Mouse (Mus musculus) left cerebral cortex, adult 18-20 months (tissue): ENCODE data around the gene Gjb4. TPM values are rescaled to one million over a fixed set of nuclear protein-coding genes. Genes with fewer than 3 reads are reported as not detected.

Source experiments
- DNase-seq, 2 experiments: peaks; one replicate each; pipeline ENCODE4 v3.0.0; 2021 to 2022; ENCODE audit warnings: low spot score in 2 of 2, mixed read lengths in 1 of 2
- long read RNA-seq, 2 experiments: library from polyadenylated mRNA; stranded (forward); transcript quantifications; one replicate each; pipeline ENCODE4 v2.0.0; 2021
- total RNA-seq, 2 experiments: library from RNA; stranded (reverse); gene quantifications; 2 replicates each; pipeline ENCODE4 v1.2.3; 2021

Gjb4 gene
- not detected for total RNA-seq
- long read RNA-seq, experiment 1: 0 reads
- long read RNA-seq, experiment 2: 0 reads

GRCm38 (mm10) chr4:127353951-127354438 is at the start of gene Gjb4:
Gjb4 (minus strand) TSS chr4:127354081.
- DNase-seq: peak in 1 of 2 experiments; percentile 5

DNA sequence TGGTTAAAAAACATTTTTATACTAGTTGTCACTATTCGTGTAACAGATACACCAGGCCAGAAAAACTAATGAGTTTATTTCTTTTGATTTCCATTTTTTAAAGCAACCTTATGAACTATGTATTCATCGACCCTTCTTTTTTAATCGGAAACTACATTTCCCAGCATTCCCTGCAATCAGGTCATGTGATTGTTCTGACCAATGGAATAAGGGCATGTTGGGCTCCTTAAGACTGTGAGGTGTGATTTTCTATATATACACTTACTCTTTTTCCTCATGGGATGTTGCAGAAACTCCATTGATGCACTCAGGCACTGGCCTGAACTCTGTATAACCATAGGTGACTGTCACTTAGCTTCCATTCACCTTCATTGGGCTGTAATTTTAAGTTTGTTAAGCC is 48.7 kb upstream of the Gjb4 start:
- no peak for DNase-seq

DNA sequence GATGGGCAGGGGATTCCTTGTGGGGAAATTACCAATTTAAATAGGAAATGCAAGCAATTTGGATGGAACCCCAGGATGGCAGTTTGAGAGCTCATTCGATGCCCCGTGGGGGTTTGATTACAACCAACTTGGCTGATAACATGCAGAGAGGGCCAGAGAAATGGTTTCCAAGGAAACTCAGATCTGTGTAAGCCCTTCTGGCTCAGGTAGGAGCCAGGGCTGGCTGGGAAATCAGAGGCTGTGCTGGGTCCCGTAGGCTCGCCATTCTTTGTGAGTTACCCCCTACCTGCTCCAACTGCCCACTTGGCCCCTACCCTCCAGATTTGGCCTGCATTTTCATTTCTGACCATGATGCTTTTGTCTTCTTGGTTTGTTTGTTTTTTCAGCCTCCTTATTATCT is 48.3 kb upstream of the Gjb4 start:
- DNase-seq: no peak

GRCm38 (mm10) chr4:127400165-127401145 is 46.6 kb upstream of the Gjb4 start:
- DNase-seq: peak; percentile 6 to 15

GRCm38 (mm10) chr4:127395591-127395990 is 41.7 kb upstream of the Gjb4 start:
- no peak for DNase-seq

DNA sequence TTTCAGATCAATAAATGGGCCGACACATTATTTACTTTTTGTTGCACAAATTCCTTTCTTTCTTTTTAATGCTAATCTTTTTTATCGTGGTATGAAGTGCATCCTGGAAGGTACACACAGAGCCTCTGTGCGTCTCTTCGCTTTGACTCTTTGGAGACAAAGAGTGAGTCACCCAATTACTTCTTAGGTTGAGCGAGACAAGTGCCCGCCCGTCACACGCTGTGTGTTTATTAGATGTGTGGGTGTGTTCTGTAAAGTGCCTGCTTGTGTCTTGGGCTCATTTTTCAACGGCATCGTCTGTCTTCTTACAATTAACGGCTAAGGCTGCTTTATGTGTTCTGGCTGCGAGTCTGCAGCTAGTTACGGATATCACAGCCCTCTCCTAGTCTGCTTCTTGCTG is 35.8 kb upstream of the Gjb4 start:
- DNase-seq: no peak

DNA sequence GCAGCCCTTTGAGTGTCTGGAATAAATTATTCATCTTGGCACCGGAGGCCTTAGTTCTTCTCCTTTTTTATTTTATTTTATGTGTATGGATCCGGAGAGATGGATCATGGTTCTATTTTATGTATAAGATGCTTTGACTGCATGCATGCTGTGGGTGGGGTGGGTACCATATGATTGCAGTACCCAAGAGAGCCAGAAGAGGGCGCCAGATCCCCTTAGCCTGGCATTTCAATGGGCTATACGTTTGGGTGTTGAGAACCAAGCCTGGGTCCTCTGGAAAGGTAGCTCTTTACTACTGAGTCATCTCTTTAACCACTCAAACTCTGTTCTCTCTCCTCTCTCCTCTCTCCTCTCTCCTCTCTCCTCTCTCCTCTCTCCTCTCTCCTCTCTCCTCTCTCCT is 23.5 kb upstream of the Gjb4 start:
- no peak for DNase-seq

DNA sequence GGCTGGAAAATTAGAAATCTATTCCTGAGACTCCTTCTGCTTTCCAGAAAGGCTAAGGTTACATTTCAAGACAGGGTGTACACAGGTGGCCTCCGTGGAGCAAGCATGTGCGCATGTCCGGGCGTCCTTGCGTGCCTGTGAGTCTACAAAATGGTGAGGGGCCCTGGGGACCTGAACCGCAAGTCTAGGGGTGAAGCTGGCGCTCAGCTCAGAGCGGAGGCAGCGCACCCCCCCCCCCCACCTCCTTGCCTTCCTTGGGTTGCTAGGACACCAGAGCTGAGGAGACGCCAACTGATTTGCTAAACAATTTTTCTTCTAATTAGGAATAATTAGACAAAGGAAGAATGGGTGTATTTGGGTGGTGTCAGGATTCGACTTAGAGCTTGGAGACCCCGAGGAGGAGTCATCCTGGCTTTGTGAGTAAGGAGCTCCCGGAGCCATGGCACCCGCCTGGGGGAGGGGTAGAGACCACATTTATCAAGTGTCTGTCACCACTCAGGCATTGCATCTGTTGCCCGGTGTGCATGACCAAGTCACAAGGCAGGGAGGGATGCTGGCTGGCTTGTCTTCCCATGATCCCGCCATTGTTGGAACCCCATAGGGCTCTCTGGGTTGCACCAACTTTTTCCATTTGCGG is 21.8 kb upstream of the Gjb4 start:
- no peak for DNase-seq

- DNase-seq: no peak
These were observed 20.8 kb upstream of the Gjb4 start for GRCm38 (mm10) chr4:127374645-127375044.

DNA sequence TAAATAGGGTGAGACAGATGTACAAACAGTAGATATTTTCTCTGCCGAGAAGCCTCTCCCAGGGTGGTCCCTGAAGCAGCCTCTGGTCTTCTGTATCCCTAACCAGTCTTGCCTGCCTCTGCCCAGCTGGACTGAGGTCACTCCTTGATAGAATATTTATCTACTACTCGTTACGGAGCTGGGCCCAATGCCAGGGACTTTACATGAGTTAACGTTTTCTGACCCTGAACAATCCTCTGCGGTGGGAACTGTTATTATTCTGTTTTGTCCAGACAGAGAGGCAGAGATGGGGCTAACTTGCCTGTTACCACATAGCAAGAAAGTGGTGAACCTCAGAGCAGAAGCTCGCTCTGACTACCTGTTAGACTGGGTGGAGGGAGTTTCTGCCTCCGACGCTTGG is 19.6 kb upstream of the Gjb4 start:
- DNase-seq: no peak

DNA sequence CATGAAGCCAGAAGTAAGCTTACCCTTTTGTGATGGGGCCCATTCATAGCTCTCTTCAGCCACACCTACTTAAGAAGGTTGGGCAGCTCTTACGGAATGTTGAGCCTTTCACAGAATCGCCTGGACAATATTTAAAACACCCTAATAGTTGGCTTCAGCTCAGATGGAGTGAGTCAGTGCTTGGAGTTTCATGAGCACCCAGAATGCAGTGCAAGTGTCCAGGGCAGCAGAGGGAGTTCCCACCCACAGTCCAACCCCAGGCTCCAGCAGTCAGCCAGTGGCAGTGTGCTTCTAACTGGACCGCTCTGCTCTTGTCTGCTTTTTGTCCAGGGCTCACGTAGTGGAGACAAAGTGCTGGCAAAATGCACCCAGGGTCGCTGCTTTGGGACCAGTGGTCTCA is 17.7 kb upstream of the Gjb4 start:
- DNase-seq: no peak

GRCm38 (mm10) chr4:127370447-127370846 is 16.6 kb upstream of the Gjb4 start:
- no peak for DNase-seq

- peak; percentile 71 to 83 for DNase-seq
These were observed 14.6 kb upstream of the Gjb4 start for GRCm38 (mm10) chr4:127368379-127368973.

- DNase-seq: no peak
These were observed 12.0 kb upstream of the Gjb4 start for GRCm38 (mm10) chr4:127365834-127366233.

DNA sequence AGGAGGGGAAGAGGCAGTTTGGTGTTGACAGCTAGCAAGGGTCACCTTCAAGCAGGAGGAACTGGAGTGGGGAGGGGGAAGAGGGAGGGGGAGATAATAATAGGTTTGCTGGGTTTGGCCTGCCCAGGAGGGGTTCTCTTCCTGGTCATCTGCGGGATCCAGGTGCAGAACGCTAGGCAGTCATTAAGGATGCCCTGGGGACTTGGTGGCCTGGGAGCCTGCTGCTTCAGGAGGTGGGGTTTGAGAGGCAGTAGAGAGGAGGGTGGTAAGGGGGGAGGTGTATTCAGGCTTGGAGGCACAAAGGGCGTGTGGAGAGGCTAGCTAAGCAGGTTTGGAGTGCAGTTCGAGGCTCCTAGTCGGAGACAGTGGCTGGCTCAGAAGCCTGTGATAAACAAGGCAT is 11.6 kb upstream of the Gjb4 start:
- DNase-seq: no peak

DNA sequence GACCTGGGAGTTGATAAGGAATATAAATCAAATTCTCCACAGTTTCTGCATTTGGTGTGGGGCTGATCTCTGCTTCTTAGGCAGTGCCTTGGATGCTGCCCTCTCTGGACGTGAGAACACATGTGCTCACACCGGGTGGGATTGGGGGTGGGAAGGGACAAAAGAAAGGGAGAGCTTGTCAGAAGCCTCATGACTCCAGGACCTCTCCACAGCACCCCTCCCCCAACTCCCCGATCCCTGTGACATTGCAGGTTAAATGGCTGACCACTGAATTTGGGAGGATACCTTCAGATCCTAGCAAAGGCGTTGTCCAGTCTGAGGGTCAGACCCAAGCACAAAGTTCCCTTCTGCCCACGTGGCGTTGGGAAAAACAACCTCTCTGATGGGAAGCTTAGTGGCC is 10.6 kb upstream of the Gjb4 start:
- DNase-seq: no peak

GRCm38 (mm10) chr4:127363331-127363730 is 9.4 kb upstream of the Gjb4 start:
- DNase-seq: no peak

GRCm38 (mm10) chr4:127362520-127362919 is 8.6 kb upstream of the Gjb4 start:
- DNase-seq: no peak

DNA sequence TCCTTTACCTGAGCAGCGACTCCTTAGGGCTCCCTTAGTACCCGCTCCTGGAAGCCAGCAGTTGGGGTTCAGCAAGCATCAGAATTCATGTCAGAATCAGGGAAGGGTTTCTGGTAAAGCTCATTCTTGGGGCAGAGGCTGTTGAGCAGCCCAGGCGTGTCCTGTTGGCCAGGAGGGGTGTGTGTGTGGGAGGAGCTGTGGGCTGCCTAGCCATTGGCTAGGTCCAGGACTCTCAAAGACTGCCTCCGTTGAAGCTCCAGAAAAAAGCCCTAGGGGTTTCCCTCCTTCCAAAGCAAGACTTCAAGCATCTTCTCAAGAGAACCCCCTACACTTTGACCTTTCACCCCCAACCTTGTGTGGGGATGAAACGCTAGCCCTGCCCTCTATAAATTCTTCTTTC is 4.1 kb upstream of the Gjb4 start, which contains the start of gene Gjb5:
Gene Gjb5 (minus strand): TSS at position 164 of the 400 bp plus-strand sequence.
- DNase-seq: no peak

DNA sequence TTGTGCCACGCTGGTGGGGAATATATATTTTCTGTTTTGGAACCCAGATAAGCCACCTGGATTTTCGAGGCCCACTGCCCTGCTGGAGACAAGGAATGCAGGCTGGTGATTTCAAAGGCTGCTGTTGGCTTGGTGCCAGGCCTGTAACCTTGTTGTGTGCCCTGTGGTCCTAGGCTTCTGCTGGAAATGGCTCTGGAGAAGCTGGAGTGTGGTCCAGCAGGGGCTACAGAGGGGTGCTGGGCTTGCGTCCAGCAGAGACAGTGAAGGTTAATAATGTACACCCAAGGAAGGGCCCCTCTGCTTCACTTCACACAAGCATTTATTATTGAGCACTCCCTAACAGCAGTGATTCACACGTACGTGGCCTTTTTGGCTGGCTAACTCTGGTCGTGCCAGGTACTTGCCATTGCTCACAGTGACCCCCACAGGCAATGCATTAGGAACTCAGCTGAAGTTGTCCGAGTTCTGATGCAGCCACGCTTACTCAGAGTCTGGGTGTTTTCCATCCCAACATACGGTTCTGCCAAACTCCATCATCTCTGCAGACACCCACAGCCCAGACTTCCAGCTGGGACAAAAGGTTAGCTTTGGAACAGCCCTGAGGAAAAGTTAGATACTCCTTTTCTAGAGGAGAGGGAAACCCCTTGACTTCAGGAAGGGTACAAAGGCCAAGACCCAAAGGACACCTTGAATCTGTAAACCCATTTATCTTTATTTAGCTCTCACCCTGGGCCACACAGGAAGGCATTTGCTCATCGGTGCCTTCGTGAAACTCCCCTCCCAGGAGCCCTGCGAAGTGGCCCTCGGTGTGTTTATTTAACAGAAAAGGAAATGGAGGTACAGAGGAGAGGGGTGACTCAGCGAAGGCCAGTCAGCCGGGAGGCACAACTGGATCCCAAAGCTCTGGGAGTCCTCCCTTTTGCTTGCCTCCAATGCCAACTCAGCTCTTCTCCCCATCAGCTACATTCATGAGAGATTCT is 915 bp upstream of the Gjb4 start:
- peak in 1 of 2 experiments; percentile 20 for DNase-seq
